Mouse (Mus musculus): ENCODE data around the gene Acpp.

Acpp gene

DNA sequence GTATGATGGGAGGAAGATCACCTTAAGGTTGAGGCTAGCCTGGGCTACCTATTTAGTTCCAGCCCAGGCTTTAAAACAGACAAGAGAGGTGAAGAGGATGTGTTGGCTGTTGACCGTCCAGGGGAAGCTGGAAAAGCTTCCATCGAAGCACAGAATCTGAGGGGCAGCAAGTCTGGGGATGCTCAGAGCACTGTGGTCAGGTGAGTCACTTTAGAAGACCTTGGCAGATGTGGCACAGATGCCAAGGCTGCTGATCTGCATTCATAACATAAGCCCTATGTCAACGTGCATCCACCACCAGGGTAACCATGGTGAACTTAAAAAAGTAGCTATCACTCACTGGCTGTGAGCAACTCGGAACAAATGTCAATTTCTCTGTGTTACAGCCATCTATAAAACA is 85.9 kb downstream of the Acpp start:
- no peak for DNase-seq (ENCODE audit: low spot score in 2 of 2)

DNA sequence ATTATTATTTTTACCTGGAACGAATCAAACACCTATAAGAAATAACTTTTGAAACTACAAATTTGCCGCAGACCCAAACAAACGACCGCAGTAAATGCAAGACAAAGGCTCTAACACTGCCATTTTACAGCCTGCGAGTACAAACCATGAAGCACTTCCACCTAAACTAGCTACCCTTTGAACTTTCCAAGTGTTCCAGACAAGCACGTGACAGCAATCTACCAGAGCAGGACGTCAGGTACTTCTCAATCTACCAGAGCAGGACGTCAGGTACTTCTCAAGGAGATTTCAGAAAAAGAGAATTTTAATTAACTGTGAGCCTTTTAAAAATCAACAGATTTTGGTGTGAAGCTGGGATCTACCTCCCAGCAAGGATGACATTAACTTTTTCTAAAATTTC is 86.4 kb downstream of the Acpp start:
- no peak for DNase-seq (ENCODE audit: low spot score in 2 of 2)

- DNase-seq (ENCODE audit: low spot score in 2 of 2), result peak in 1 of 2 experiments; percentile 14
These were observed 90.1 kb downstream of the Acpp start for GRCm38 (mm10) chr9:104247307-104247987.

- no peak for DNase-seq (ENCODE audit: low spot score in 2 of 2)
These were observed 93.6 kb downstream of the Acpp start for GRCm38 (mm10) chr9:104243799-104244466.

- DNase-seq (ENCODE audit: low spot score in 2 of 2), result no peak
These were observed 97.4 kb downstream of the Acpp start for GRCm38 (mm10) chr9:104240146-104240545.

- DNase-seq (ENCODE audit: low spot score in 2 of 2), result no peak
These were observed 98.5 kb downstream of the Acpp start for GRCm38 (mm10) chr9:104239076-104239475.

Measured in urinary bladder, postnatal 4 days (tissue).